Mouse (Mus musculus) colon, adult 2 months (tissue): ENCODE data around the gene Itgam. TPM values are rescaled to one million over a fixed set of nuclear protein-coding genes. Genes with fewer than 3 reads are reported as not detected.

ENCODE experiments used
- polyA plus RNA-seq: library from polyadenylated mRNA; depleted of rRNA; stranded (reverse); fragments of >200 nt; gene quantifications from 2 replicates; pipeline ENCODE4 v1.2.3, GENCODE M21; 2012; rRNA removed

Gene Itgam
- 4.3 and 4.7 TPM in 2 replicates for polyA plus RNA-seq

GRCm38 (mm10) chr7:128062456-128062855 is at the start of gene Itgam, which contains the start of gene Gm49368:
TSS of gene Itgam (plus strand) at chr7:128062640.
TSS of gene Gm49368 (plus strand) at chr7:128062683.

GRCm38 (mm10) chr7:128128741-128129720 is 66.6 kb downstream of the Itgam start, which contains the start of gene Itgax:
TSS of gene Itgax (plus strand) at chr7:128129547.

GRCm38 (mm10) chr7:128154076-128154475 is 91.6 kb downstream of the Itgam start, which contains the start of gene Itgad:
TSS of gene Itgad (plus strand) at chr7:128154376.

Other genes with a start within 250 kb of the Itgam start
- gene Stx4a, start 238.3 kb upstream of the Itgam start, polyA plus RNA-seq = 61.1 and 76.4 TPM in 2 replicates
- 3.9 and 4.8 TPM in 2 replicates for gene Stx1b, start 238.1 kb upstream of the Itgam start, polyA plus RNA-seq
- 20.2 and 20.8 TPM in 2 replicates for gene Zfp646, start 186.4 kb upstream of the Itgam start, polyA plus RNA-seq
- gene Zfp668, start 185.8 kb upstream of the Itgam start, polyA plus RNA-seq = 6.5 and 7.7 TPM in 2 replicates
- 5.0 and 5.2 TPM in 2 replicates for gene Prss53, start 171.7 kb upstream of the Itgam start, polyA plus RNA-seq
- gene Gm21974, start 167.2 kb upstream of the Itgam start, polyA plus RNA-seq = not detected in 2 replicates
- gene Vkorc1, start 167.0 kb upstream of the Itgam start, polyA plus RNA-seq = 136 and 159 TPM in 2 replicates
- gene Bckdk, start 158.6 kb upstream of the Itgam start, polyA plus RNA-seq = 74.3 and 95.0 TPM in 2 replicates
- gene Kat8, start 150.1 kb upstream of the Itgam start, polyA plus RNA-seq = 9.7 and 12.9 TPM in 2 replicates
- gene Prss8, start 132.5 kb upstream of the Itgam start, polyA plus RNA-seq = 119 and 136 TPM in 2 replicates
- 7.5 and 10.7 TPM in 2 replicates for gene Prss36, start 115.9 kb upstream of the Itgam start, polyA plus RNA-seq
- 156 and 158 TPM in 2 replicates for gene Fus, start 95.2 kb upstream of the Itgam start, polyA plus RNA-seq
- 407 and 442 TPM in 2 replicates for gene Pycard, start 68.8 kb upstream of the Itgam start, polyA plus RNA-seq
- 18.5 and 21.0 TPM in 2 replicates for gene Trim72, start 58.7 kb upstream of the Itgam start, polyA plus RNA-seq
- 0.10 TPM in 1 of 2 replicates, not detected in the other for gene Gm49368, start within 50 bp of the Itgam start, polyA plus RNA-seq
- gene Itgax, start 66.9 kb downstream of the Itgam start, polyA plus RNA-seq = 3.5 and 3.6 TPM in 2 replicates
- gene Itgad, start 91.7 kb downstream of the Itgam start, polyA plus RNA-seq = 0.09 and 0.17 TPM in 2 replicates
- gene Cox6a2, start 143.7 kb downstream of the Itgam start, polyA plus RNA-seq = 0.26 and 1.3 TPM in 2 replicates
- gene Armc5, start 174.7 kb downstream of the Itgam start, polyA plus RNA-seq = 39.7 and 47.0 TPM in 2 replicates
- gene 9130023H24Rik, start 175.4 kb downstream of the Itgam start, polyA plus RNA-seq = 1.8 and 2.3 TPM in 2 replicates
- 111 and 118 TPM in 2 replicates for gene Tgfb1i1, start 184.2 kb downstream of the Itgam start, polyA plus RNA-seq
- gene Slc5a2, start 203.0 kb downstream of the Itgam start, polyA plus RNA-seq = not detected in 2 replicates
- gene BC017158, start 235.5 kb downstream of the Itgam start, polyA plus RNA-seq = 64.8 and 70.8 TPM in 2 replicates